Mouse (Mus musculus) cortical plate, adult 2 months (tissue): ENCODE measurements around the gene Vmn1r20. TPM values are rescaled to one million over a fixed set of nuclear protein-coding genes. Genes with fewer than 3 reads are reported as not detected.
"Not testable (repeated sequence)": the region's sequence is repeated elsewhere in the genome, so short reads cannot be mapped to it uniquely, and the experiment has no call there.

ENCODE experiments used
- H3K27ac ChIP-seq: fragments of 200-500 bp; 2 replicates; pipeline ENCODE4 v1.5.1; 2012; ENCODE audit warnings: low read length, control low read depth, inconsistent platforms; ENCODE audit not compliant: insufficient read depth
- H3K4me1 ChIP-seq: fragments of 200-500 bp; 2 replicates; pipeline ENCODE4 v1.6.1; 2011; ENCODE audit warnings: low read length; ENCODE audit not compliant: control insufficient read depth, insufficient read depth
- H3K4me3 ChIP-seq: fragments of 200-500 bp; 2 replicates; pipeline ENCODE4 v1.5.1; 2011; ENCODE audit warnings: mild to moderate bottlenecking, low read length, control low read depth; ENCODE audit not compliant: insufficient read depth
- CTCF ChIP-seq: fragments of 200-500 bp; IDR thresholded peaks from 2 replicates; pipeline ENCODE4 v1.5.1; 2011; ENCODE audit warnings: mild to moderate bottlenecking, control low read depth, low read length; ENCODE audit not compliant: insufficient read depth; ENCODE audit errors: extremely low read depth
- POLR2A ChIP-seq: fragments of 200-500 bp; IDR thresholded peaks from 2 replicates; pipeline ENCODE4 v1.6.1; 2011; ENCODE audit warnings: mild to moderate bottlenecking, low read length, control low read depth; ENCODE audit not compliant: insufficient read depth; ENCODE audit errors: extremely low read depth
- polyA plus RNA-seq: library from polyadenylated mRNA; depleted of rRNA; stranded (reverse); fragments of >200 nt; gene quantifications from 2 replicates; pipeline ENCODE4 v1.2.3, GENCODE M21; 2012; rRNA removed

The Vmn1r20 gene
- polyA plus RNA-seq: not detected in 2 replicates

DNA sequence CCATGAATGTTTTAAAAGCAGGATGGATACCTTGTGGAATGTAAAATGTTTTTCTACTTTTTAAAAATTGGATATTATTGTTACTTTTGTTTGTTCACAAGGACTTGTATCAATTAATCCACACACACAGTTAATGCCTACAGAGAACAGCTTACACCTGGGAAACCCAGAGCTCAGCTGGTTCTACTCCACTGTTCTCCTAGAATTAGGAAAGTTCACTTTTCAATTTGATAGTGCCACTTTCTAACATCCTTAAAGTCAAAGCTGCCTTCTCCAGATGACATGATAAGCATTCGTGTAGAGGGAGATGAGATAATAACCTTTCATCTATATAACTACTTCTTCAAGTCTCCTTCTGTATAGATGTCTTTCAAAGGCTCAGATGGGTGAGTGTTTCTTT lies at the start of gene Vmn1r20:
TSS of gene Vmn1r20 (plus strand) at position 301 of the 400 bp plus-strand sequence.
- TF ChIP-seq CTCF: no peak
- no peak for TF ChIP-seq POLR2A
- no peak within 1 kb of the TSS for H3K4me3 ChIP-seq
- no peak within 1 kb of the TSS for H3K27ac ChIP-seq
- H3K4me1 ChIP-seq: no peaks in the 10 kb centered on the region

DNA sequence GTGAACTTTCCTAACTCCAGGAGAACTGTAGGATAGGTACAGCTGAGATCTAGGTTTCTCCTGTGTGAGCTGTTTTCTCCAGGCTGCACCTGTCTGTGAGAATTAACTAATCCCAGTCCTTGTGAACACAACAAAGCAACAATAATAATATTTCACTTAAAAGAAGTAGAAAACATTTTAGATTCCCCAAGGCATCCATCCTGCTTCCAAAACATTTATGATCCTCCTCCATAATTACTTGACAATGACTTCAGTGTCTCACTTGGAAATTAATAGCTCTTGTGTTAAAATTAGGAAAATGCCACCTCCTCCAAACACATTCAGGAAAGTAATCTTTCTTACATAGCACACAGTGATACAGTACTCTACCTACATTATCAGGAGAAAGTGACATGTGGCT lies 33.0 kb upstream of the Vmn1r20 start, which contains the start of gene Vmn1r18:
TSS of gene Vmn1r18 (minus strand) at position 101 of the 400 bp plus-strand sequence.
- H3K4me3 ChIP-seq: no peak within 1 kb of the TSS
- TF ChIP-seq CTCF: no peak
- TF ChIP-seq POLR2A: no peak
- H3K4me1 ChIP-seq: no peaks in the 10 kb centered on the region
- H3K27ac ChIP-seq: no peak within 1 kb of the TSS

DNA sequence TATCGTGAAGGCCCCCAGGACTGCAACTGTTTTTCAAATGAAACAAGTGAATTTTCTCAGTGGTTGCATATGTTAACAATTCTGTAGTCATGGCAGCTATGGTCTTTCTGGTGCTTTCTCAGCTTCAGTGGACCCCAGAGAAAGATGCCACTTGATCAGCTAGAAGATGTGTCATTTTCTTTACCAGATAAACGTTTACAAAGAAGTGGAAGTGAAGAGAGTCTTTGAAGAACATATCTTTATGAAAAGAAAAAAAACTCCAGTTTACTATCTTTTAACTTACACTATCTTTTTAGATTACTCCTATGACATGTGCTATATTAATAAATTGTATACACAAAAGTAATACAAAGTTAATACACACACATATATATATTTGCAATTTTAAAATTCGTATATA lies 25.2 kb upstream of the Vmn1r20 start, which contains the start of gene Vmn1r19:
TSS of gene Vmn1r19 (plus strand) at position 301 of the 400 bp plus-strand sequence.
- not testable (repeated sequence) for H3K4me3 ChIP-seq, H3K27ac ChIP-seq, H3K4me1 ChIP-seq

DNA sequence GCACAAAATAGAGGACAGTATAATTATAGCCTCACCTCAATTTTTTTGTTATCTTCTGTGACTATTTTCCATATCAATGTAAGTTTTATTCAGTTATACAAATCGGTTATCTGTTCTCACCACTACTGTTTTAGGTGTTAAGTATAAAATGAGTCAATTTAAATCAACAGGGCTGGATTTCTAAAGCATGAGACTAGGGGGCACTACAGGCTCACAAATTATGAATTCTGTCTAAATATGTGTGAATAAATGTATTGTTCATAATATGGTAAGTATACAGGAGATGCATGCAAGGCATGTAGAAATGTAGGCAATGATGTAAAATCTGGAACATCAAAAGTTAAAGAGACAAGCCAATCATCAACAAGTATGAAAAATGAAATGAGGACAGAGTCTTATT lies 2.5 kb downstream of the Vmn1r20 start:
- H3K4me3 ChIP-seq: no peak overlapping the region
- TF ChIP-seq POLR2A (no peak), CTCF (no peak)

DNA sequence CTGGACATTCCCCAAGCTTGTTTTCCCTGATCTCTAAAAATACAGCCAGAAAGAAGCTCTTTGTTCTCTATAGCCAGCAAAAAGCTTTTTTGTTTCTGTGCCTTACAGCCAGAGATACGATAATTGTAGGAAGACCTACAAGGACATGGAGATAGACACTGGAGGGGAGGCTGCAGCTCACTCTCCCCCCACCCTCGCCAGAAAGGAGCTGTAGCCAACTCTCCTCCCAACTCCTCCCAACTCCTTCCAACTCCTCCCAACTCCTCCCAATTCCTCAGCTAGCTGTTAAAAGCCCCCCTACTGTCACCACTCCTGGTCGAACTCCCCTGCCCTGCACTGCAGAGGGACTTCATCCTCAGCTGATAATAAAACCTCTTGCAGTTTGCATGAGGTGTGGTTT lies 39.4 kb downstream of the Vmn1r20 start:
- not testable (repeated sequence) for H3K4me1 ChIP-seq

More for the DNA sequence above, 2.5 kb downstream of the Vmn1r20 start:
- Histone ChIP-seq H3K27ac (no peak overlapping the region), H3K4me1 (no peaks in the 10 kb centered on the region)

More for the DNA sequence above, 39.4 kb downstream of the Vmn1r20 start:
- not testable (repeated sequence) for H3K27ac ChIP-seq, H3K4me3 ChIP-seq

Other genes starting within 250 kb of the Vmn1r20 start
- not detected in 2 replicates for gene Vmn1r13, start 225.6 kb upstream of the Vmn1r20 start, polyA plus RNA-seq
- not detected in 2 replicates for gene Vmn1r14, start 197.2 kb upstream of the Vmn1r20 start, polyA plus RNA-seq
- not detected in 2 replicates for gene Vmn1r15, start 171.0 kb upstream of the Vmn1r20 start, polyA plus RNA-seq
- gene Vmn1r16, start 99.4 kb upstream of the Vmn1r20 start, polyA plus RNA-seq: not detected in 2 replicates
- not detected in 2 replicates for gene Vmn1r17, start 65.2 kb upstream of the Vmn1r20 start, polyA plus RNA-seq
- gene Vmn1r18, start 33.1 kb upstream of the Vmn1r20 start, polyA plus RNA-seq: not detected in 2 replicates
- gene Vmn1r19, start 25.1 kb upstream of the Vmn1r20 start, polyA plus RNA-seq: not detected in 2 replicates
- 39.6 and 40.7 TPM in 2 replicates for gene Ppm1k, start 106.5 kb downstream of the Vmn1r20 start, polyA plus RNA-seq
- 10.6 and 10.9 TPM in 2 replicates for gene Herc6, start 152.1 kb downstream of the Vmn1r20 start, polyA plus RNA-seq